Mouse (Mus musculus) spleen, adult 10 weeks (tissue): ENCODE measurements around the gene Tvp23b. TPM values are rescaled to one million over a fixed set of nuclear protein-coding genes. Genes with fewer than 3 reads are reported as not detected.

Experiments
- polyA plus RNA-seq: library from polyadenylated mRNA; stranded (reverse); fragments of 350-450 nt; fragmentation: Illumina TruSeq; extraction: RNeasy Lipid Tissue Mini Kit (QIAGEN cat#74804); gene quantifications from one replicate; pipeline ENCODE4 v1.2.3, GENCODE M21; 2015; ENCODE audit warnings: low replicate concordance; ENCODE audit not compliant: insufficient read depth

Gene Tvp23b
- polyA plus RNA-seq: 38.5 TPM

DNA sequence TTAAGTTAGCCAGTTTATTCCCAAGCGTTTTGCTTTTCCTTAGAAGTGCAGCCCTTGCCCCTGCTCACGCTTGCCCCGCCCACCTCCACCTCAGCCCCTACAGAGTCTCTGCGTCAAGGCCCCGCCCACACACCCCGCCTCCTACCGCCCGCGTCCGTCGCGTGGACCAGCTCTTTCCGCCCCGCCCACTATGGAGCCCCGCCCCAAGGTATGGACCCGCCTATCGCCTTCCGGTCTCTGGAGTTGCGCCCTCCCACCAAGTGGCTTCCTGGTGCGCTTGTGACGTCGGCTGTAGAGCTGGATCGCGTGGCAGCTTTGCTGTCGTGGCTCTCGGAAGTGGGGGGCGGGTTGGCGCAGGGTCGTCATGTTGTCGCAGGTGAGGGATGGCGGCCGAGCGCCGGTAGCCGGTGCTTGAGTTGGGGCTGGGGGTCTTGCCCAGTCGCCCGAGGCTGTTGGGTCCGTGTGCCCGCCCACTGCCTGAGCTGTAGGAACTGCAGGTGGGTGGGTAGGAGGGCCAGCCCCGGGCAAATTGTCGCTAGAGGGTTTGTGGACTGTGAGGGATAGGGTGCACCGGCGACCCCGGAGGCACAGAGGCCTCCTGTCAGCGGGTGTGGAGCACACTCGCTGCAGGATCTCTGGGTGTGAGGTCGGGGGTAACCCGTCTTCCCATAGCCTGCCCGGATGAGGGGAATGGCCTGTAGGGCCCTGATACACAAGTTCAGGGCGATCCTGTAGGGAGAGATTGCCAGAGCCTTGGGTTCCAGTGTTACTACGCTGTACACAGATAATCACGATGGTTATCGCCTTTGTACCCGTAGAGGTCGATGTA is at the start of gene Tvp23b:
Gene Tvp23b (plus strand): TSS at position 236 of the 829 bp plus-strand sequence.

DNA sequence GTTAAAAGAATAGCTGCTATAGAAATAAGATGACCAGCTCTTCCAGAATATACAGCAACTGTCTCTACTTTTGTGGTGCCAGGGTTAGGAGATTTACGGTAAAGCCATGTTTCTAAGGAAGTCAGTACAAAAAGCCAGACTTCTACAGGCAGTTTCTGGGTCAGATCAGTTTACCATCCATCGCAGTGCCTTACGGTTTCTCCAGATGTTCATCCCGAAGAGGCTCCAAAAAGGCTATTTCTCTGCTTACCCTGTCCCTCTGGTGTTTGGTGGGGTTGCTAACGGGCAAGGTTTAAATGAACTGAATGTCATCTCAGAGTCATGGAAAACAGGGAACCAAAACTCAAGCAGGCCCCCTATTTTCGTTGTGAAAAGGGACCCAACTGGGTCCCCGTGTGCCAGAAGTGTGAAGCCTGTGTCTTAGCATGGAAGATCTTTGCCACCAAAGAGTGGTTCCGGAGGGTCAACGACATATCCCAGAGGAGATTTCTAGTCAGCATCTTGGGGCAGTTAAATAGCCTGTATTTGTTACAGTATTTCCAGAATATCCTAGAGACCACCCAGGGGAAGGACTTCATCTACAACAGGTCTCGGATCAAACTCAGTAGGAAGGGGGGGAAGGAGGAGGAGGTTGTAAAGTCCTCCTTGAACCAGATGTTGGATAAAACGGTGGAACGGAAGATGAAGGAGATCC is 32.1 kb upstream of the Tvp23b start, which contains the start of gene Fbxw10:
Gene Fbxw10 (plus strand): TSS at position 109 of the 694 bp plus-strand sequence.

DNA sequence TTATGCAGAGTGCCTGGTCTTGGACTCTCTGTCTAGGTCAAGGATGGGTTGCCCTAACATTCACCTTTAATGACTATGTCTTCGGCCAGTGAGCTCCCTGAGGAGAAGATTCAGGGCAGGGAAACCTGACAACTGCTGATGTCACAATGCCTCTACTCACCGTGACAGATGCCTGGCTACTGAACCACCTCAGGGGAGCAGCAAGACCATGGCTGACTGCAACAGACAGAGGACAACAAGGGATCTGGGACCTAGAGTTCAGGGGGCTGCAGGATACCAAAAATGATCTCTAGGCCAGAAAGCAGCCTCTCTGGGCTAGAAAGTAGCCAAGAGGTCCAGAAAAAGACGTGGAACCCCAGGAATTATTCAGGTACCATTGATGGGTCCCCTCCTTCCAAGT is 71.8 kb downstream of the Tvp23b start, which contains the start of gene Cdrt4:
Gene Cdrt4 (plus strand): TSS at position 182 of the 400 bp plus-strand sequence.

Other genes with a start within 250 kb of the Tvp23b start
- 7.7 TPM for gene Lrrc75a, start 230.9 kb upstream of the Tvp23b start, polyA plus RNA-seq
- 23.9 TPM for gene Mmgt2, start 230.8 kb upstream of the Tvp23b start, polyA plus RNA-seq
- 12.7 TPM for gene Zfp287, start 147.6 kb upstream of the Tvp23b start, polyA plus RNA-seq
- not detected for gene Gm10428, start 126.4 kb upstream of the Tvp23b start, polyA plus RNA-seq
- 2.6 TPM for gene Zfp286, start 90.0 kb upstream of the Tvp23b start, polyA plus RNA-seq
- 1.1 TPM for gene Trim16, start 59.2 kb upstream of the Tvp23b start, polyA plus RNA-seq
- gene Fbxw10, start 32.4 kb upstream of the Tvp23b start, polyA plus RNA-seq: 5.3 TPM
- gene Cdrt4, start 71.7 kb downstream of the Tvp23b start, polyA plus RNA-seq: 0.39 TPM
- not detected for gene Tekt3, start 182.2 kb downstream of the Tvp23b start, polyA plus RNA-seq
- 25.4 TPM for gene Pmp22, start 249.5 kb downstream of the Tvp23b start, polyA plus RNA-seq